In genomic region chr7:101535102-101535501, GRCm38 (mm10) we compare ENCODE assay signal across 33 mouse cellular contexts. TPM values are rescaled to one million over a fixed set of nuclear protein-coding genes. Genes with fewer than 3 reads are reported as not detected.
DNase-seq lines count a peak whose midpoint lies in the region; ATAC-seq and TF ChIP-seq lines count a peak whose summit lies in the region.
"Had no signal": no experiment of that assay in that cellular context is flagged by ENCODE, and none has a peak within 500 bp of the region (broad histone marks: within the 10 kb centered on the region; RNA-seq: fewer than 3 reads in every experiment).

No protein-coding gene starts in this region.

- 60% methylated on average over 10 of the region's 10 CpGs for WGBS in forebrain, embryonic 16.5 days
- WGBS in forebrain, embryonic 12.5 days: 77% methylated on average over 10 of the region's 10 CpGs

- H3K27ac ChIP-seq in forebrain, embryonic 16.5 days (ENCODE audit: low read length): 0 out of 2 replicates have a peak overlapping the region, but pooled peaks have one; percentile 9
- no peak overlapping the region for H3K27ac ChIP-seq in forebrain, embryonic 12.5 days
- H3K27ac ChIP-seq in layer of hippocampus, adult 2 months: peak overlapping the region; percentile 33; the same call in 1 of the 2 replicates
- H3K27ac ChIP-seq: embryonic facial prominence, embryonic 12.5 days; heart, embryonic 10.5 days; kidney, postnatal 0 days; limb, embryonic 12.5 days; liver, embryonic 15.5 days; midbrain, embryonic 12.5 days; stomach, postnatal 0 days had no signal

- ATAC-seq in forebrain, embryonic 16.5 days: no peak
- no peak for ATAC-seq in forebrain, embryonic 12.5 days (ENCODE audit: low FRiP score)
- ATAC-seq: activated CD4-positive, CD25-positive, alpha-beta regulatory T cell, adult 4 months had no signal

- 0 out of 2 replicates have a peak overlapping the region, but pooled peaks have one; percentile 22 for H3K9ac ChIP-seq in forebrain, embryonic 16.5 days (replicated peaks; ENCODE audit: low read depth, low read length)
- H3K9ac ChIP-seq in forebrain, embryonic 12.5 days: no peak overlapping the region
- H3K9ac ChIP-seq: embryonic facial prominence, embryonic 12.5 days; limb, embryonic 12.5 days; liver, embryonic 15.5 days; lung, embryonic 14.5 days; midbrain, embryonic 12.5 days had no signal

- no peak for DNase-seq in layer of hippocampus, adult 2 months (ENCODE audit: low spot score in 2 of 2)
- DNase-seq in layer of hippocampus, postnatal 36 days: no peak
- DNase-seq in MN1 (ENCODE audit: low spot score): peak; percentile 45
- DNase-seq in adrenal gland, postnatal 14 days: peak; percentile 53
- DNase-seq in spleen, postnatal 4 days (ENCODE audit: low spot score in 2 of 2): no peak
- DNase-seq: B cell, adult 2 months; cerebellum, adult 11-12 months; cerebellum, adult 9-11 months; embryo, embryonic 11 days; gastrocnemius, postnatal 25 days; heart, adult 11 months; heart, postnatal 36 days; kidney, adult 8-10 months; kidney, postnatal 4 days; lung, embryonic 14.5 days; lung, postnatal 14 days; right cerebral cortex, postnatal 25 days; spleen, adult 18-20 months; thymus, adult 18-20 months; thymus, postnatal 25 days had no signal

- no peaks in the 10 kb centered on the region for H3K36me3 ChIP-seq in forebrain, embryonic 16.5 days (ENCODE audit: control insufficient read depth, insufficient read depth)
- H3K36me3 ChIP-seq in forebrain, embryonic 12.5 days (replicated peaks): no peaks in the 10 kb centered on the region
- H3K36me3 ChIP-seq: embryonic facial prominence, embryonic 12.5 days; heart, embryonic 10.5 days; limb, embryonic 12.5 days; liver, embryonic 15.5 days; midbrain, embryonic 12.5 days had no signal

- H3K4me2 ChIP-seq in forebrain, embryonic 16.5 days (ENCODE audit: low read length): no peak overlapping the region
- no peak overlapping the region for H3K4me2 ChIP-seq in forebrain, embryonic 12.5 days
- H3K4me2 ChIP-seq: embryonic facial prominence, embryonic 12.5 days; limb, embryonic 12.5 days; liver, embryonic 15.5 days; lung, embryonic 14.5 days; midbrain, embryonic 12.5 days had no signal

- no peak for TF ChIP-seq CTCF in layer of hippocampus, adult 2 months (conservative IDR thresholded peaks at IDR 0.05)

- no peaks in the 10 kb centered on the region for H3K9me3 ChIP-seq in forebrain, embryonic 16.5 days (ENCODE audit: control insufficient read depth, low read length)
- no peaks in the 10 kb centered on the region for H3K9me3 ChIP-seq in forebrain, embryonic 12.5 days
- H3K9me3 ChIP-seq: embryonic facial prominence, embryonic 12.5 days; heart, embryonic 10.5 days; limb, embryonic 12.5 days; liver, embryonic 15.5 days; midbrain, embryonic 12.5 days had no signal

- peaks cover 8% of the 10 kb centered on the region; the same call in 1 of the 2 replicates for H3K4me1 ChIP-seq in forebrain, embryonic 16.5 days (replicated peaks; ENCODE audit: control insufficient read depth, insufficient read depth, low read length)
- H3K4me1 ChIP-seq in forebrain, embryonic 12.5 days: peaks cover 9% of the 10 kb centered on the region
- H3K4me1 ChIP-seq: embryonic facial prominence, embryonic 12.5 days; liver, embryonic 15.5 days had no signal

- no peak overlapping the region for H3K4me3 ChIP-seq in forebrain, embryonic 16.5 days (replicated peaks; ENCODE audit: low read length)
- no peak overlapping the region for H3K4me3 ChIP-seq in forebrain, embryonic 12.5 days (replicated peaks)
- no peak overlapping the region for H3K4me3 ChIP-seq in layer of hippocampus, adult 2 months
- H3K4me3 ChIP-seq: embryonic facial prominence, embryonic 12.5 days; heart, embryonic 10.5 days; limb, embryonic 12.5 days; liver, embryonic 15.5 days; midbrain, embryonic 12.5 days had no signal

- no peaks in the 10 kb centered on the region for H3K27me3 ChIP-seq in forebrain, embryonic 16.5 days (replicated peaks; ENCODE audit: control insufficient read depth, insufficient read depth, low read length)
- H3K27me3 ChIP-seq in forebrain, embryonic 12.5 days: peaks cover 7% of the 10 kb centered on the region; the same call in 1 of the 2 replicates
- H3K27me3 ChIP-seq: embryonic facial prominence, embryonic 12.5 days; liver, embryonic 15.5 days; midbrain, embryonic 12.5 days had no signal

RNA-seq across cellular contexts. Expression of gene Art2b, which starts 50.3 kb away (rescaled TPM):
- not detected in 2 replicates for polyA plus RNA-seq in forebrain, embryonic 16.5 days (2015; fragmentation: Nextera tagmentation; extraction: Ambion mirVana)
- not detected in 2 replicates for polyA plus RNA-seq in forebrain, embryonic 12.5 days (2016; fragmentation: Nextera tagmentation; extraction: Ambion mirVana)
- not detected for total RNA-seq in layer of hippocampus, adult 2 months (2021)
- total RNA-seq in layer of hippocampus, postnatal 36 days (2021): not detected
- 0.11 and 1.2 TPM in 2 replicates for total RNA-seq in adrenal gland, postnatal 14 days (2021)
- total RNA-seq: gastrocnemius, adult 18-20 months; gastrocnemius, postnatal 25 days; heart, postnatal 36 days; left cerebral cortex, postnatal 14 days had no signal
- polyA plus RNA-seq: embryonic facial prominence, embryonic 12.5 days; frontal cortex, adult 2 months; heart, embryonic 10.5 days; kidney, postnatal 0 days; limb, embryonic 12.5 days; liver, embryonic 15.5 days; lung, embryonic 14.5 days; midbrain, embryonic 12.5 days; stomach, postnatal 0 days had no signal

Comparison
In these comparisons a context has a peak if more than half of its experiments do, and no peak if none do; other contexts are left out.
1. DNase-seq: peak in MN1 (single experiment) and adrenal gland, postnatal 14 days (single experiment); none in layer of hippocampus, adult 2 months (0 of 2), layer of hippocampus, postnatal 36 days (0 of 2) and spleen, postnatal 4 days (0 of 2).